Mouse (Mus musculus): ENCODE results near the gene Olfr51.
A peak's percentile ranks its signal among the peaks of the same experiment; 100 is the strongest.
"Not testable (repeated sequence)": the region's sequence is repeated elsewhere in the genome, so short reads cannot be mapped to it uniquely, and the experiment has no call there.

Gene Olfr51

DNA sequence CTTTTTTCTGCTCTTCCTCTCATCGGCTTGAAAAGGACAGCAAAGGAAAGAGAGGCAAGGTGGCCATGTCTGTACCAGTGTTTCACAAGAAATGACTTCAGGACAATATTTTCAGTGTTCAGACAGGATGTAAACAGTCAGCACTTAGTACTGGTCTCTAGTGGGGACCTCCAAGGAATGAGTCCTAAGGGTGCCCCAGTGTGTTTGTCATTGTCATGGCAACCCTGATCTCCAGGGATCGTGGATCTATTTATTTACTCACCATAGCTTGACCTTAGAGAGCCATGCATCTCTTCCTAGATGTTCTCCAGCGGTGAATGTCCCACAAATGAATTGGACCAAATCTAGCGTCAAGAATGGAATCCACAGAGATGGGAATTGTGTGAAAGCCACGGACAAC is at the start of gene Olfr51:
Olfr51 (plus strand) TSS at position 301 of the 400 bp plus-strand sequence.
- no peak for DNase-seq

DNA sequence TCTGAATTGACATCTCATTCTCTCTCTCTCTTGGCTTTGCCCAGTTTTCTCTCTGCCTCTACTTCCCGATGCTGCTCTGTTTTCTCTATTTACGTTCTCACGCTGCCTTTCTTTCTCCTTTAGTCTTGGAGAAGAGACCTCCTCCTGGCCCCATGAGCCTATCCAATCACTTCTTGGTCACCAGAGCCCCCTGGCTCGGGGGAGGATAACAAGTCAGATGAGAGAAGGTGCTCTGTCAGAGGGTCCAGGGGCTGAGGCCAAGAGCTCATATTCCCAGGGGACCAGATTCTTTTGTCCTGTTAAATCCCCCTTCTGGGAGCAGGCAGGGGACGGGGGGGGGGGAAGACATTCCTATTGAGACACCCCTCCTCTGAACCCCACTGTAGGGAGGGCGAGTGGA is 49.7 kb upstream of the Olfr51 start, which contains the start of gene Prop1:
Prop1 (minus strand) TSS at position 101 of the 400 bp plus-strand sequence.
- no peak for DNase-seq

DNA sequence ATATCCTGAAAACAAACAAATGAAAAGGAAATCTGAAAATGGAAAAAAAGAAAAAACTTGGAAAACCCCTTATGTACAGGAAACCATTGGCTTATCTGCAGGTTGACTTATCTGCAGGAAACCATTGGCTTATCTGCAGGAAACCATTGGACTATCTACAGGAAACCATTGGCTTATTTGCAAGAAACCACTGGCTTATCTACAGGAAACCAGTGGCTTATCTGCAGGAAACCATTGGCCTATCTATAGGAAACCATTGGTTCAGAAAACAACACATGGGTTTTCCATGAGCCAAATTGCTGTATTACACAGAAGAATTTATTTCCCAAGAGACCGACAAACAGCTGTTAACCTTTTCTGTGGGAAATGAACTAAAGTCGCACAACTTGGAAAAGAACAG is 38.5 kb upstream of the Olfr51 start:
- DNase-seq, result no peak

DNA sequence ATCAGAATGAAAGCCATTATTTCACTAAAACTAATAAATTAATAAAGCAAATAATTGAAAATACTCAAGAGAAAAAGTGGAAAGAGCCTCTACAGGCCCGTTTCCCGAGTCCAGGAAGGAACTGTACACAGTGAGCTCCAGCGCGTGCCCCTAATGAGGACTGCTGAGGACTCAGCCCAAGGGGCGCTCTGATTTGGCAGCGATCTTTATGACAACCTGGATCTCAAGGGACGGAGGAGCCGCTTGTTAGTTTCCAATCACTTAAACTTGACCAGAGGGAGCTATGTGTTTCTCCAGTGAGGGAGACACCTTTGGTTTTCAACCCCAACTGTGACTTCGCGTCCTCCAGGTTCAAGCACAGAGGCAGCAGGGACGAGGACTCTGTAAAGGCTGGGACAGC is 37.2 kb upstream of the Olfr51 start, which contains the start of gene Olfr1378:
Olfr1378 (plus strand) TSS at position 301 of the 400 bp plus-strand sequence.
- no peak for DNase-seq

DNA sequence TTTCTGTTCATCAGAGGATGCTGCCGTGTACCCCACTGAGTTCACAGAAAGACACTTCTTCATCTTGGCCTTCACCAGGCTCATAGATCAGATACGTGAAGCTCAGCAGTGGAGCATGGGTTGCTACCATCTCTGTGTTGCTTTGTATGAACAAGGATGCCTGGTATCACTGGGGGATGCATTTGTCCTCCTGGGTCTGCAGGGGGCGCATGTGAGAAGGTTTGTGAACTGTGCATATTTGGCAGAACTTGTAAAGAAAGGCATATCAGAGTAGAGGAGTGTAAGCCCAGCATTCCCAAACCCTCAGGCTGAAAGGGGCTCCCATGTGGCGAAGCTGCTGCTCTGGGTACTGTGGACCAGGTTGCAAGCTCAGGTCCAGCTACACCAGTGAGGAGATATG is 26.2 kb upstream of the Olfr51 start:
- DNase-seq, result no peak

DNA sequence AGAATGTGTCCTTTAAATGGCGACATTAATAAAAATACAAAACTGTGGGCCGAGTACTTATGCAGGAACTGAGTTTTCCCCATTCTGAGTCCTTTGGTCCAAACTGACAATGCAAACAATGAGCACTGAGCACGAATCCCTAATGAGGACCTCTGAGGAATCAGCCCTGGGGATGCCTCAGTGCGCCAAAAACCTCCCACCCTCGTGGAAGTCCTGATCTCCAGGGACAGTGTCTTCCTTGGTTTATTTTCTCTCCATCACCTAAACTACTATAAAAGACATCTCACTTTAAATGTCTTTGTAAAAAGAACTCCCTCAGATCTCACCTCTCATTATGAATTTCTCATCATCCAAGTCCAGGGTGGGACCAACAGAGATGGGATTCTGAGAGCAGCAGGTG is 21.7 kb upstream of the Olfr51 start, which contains the start of gene Olfr1377:
Olfr1377 (plus strand) TSS at position 301 of the 400 bp plus-strand sequence.
- no peak for DNase-seq

DNA sequence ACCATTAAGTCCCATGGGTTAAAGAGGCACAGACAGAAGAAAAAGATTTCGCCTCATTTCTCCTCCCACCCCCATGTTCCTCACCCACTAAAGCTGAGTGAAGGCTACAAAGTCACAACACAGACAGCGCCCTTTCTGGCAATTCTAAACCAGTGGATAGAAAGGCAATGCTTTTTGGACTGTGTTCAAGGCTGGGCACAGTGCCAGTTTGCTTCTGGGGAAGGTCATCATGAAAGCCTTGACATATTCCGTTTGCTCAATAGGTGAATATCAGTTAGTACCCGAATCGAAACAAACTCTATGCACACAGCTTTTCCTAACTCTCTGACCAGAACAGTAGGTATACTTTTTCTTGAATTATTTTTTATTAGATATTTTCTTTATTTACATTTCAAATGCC is 8.4 kb downstream of the Olfr51 start:
- DNase-seq, result no peak

DNA sequence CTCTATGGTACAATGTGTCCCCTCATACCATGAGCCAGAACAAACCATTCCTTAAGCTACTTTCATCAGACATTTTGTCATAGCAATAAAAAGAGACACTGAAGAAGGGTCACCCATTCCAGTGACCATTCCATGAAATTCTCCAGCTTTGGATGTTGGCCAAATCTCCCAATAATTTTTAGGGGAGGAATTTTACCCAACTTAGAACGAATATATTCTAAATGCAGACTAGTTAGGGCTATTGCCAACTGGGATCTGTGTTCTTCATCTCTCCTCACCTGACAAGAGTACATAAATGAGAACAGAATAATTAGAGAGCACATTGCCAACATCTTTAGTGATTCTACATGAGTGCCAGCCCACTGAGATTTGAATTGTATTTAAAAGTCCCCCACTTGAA is 10.5 kb downstream of the Olfr51 start, which contains the start of gene Olfr54:
Olfr54 (plus strand) TSS at position 301 of the 400 bp plus-strand sequence.
- no peak for DNase-seq

DNA sequence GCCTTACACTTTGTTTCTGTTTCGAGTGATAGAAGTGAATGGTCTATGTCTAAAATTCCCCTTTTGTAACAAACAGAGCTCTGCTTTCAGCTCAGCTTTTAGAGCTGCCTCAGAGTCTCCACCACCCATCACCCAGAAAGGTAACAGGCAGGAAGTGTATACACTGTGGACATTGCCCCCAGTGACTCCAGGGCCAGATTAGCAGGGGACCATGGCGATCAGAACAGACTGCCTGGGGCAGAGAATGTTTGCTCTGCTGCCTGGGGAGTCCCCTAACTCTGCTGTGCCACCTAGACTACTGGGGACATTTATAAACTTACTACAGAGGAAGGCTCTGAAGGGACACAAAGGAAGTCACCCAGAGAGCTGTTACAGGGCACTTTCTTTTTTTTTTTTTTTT is 12.9 kb downstream of the Olfr51 start:
- DNase-seq, result no peak

DNA sequence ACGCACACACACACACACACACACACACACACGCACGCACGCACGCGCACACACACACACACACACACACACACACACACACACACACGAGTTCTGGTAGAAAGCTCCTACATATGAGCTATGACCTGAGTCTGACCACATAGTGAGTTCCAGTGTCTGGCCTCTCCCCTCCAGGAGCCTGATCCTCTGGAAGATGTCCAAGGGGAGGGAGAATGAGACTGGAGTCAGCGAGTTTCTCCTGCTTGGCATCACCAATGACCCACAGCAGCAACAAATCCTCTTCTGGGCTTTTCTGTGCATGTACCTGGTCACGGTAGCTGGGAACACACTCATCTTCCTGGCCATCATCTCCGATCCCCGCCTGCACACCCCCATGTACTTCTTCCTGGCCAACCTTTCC is 23.4 kb downstream of the Olfr51 start:
- not testable (repeated sequence) for DNase-seq

DNA sequence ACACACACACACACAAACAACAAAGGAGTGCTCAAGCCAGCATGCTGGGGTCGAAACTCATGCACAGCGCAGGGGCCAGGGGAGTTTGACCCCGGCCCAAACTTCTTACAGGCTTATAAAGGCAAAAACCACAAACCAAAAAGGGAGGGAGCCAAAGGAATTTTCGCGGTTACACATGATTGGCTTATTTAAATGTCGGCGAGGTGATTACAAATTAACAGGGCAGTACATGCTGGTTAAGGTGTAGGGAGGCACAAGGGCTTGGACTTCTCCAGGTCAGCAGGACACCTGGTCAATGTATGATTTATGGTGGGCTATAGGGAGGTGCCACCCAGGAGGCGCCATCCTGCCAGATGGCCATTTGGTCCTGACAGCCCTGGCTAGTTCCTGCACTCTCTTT is 26.0 kb downstream of the Olfr51 start:
- DNase-seq, result not testable (repeated sequence)

DNA sequence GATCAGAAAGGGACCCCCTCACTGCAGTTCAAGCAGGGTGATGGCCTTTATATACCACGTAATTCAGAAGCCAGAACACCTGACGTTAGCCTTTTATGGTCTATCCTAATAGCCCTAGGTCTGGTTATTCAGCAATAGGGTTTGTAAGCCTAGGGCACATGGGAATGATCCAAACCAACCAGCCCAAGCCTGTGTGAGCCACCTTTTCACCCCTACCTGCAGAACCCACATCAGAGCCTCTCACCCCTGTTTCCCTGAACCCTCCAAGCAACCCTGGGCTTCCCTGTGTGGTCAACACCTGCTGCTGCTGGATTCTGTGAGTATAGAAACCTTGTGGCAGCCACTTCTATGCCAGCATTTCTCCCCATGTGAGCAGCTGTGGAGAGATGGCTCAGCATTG is 26.8 kb downstream of the Olfr51 start:
- DNase-seq, result no peak

DNA sequence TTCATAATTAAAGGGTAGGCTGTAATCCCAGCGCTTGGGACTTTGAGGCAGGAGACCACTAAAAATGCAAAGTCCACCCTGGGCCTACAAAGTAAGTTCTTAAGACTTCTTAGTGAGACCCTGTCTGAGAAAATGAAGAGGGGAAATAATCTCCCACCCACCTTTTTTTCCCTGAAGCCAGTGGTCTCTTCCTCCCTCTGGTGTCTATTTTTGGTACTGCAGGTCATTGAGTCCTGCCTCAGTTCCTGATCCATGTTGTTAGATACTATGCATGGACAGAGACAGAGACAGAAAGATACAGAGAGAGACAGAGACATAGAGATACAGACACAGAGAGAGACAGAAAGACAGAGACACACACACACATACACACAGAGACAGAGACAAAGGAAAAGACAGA is 29.5 kb downstream of the Olfr51 start:
- DNase-seq, result no peak

DNA sequence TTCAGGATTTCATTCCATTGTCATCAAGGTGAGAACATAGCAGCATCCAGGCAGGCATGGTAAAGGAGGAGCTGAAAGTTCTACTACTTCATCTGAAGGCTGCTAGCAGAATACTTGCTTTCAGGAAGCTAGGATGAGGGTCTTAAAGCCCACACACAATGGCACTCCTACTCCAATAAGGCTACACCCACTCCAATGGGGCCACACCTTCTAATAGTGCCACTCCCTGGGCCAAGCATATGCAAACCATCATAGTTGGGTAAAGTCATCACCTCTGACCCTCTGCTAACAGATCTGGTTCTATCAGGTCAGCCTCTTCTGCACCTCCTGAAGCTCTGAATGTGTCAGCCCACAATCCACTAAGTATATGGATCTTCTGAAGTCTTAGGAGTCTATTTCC is 30.7 kb downstream of the Olfr51 start:
- DNase-seq, result not testable (repeated sequence)

DNA sequence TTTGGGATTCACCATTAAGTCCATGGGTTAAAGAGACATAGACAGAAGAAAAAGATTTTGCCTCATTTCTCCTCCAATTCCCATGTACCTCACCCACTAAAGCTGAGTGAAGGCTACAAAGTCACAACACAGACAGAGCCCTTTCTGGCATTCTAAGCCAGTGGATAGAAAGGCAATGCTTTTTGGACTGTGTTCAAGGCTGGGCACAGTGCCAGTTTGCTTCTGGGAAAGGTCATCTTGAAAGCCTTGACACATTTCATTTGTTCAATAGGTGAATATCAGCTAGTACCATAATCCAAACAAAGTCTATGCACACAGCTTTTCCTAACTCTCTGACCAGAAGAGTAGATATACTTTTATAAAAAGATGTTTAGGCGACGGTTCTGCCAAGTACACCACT is 32.6 kb downstream of the Olfr51 start:
- DNase-seq, result no peak

DNA sequence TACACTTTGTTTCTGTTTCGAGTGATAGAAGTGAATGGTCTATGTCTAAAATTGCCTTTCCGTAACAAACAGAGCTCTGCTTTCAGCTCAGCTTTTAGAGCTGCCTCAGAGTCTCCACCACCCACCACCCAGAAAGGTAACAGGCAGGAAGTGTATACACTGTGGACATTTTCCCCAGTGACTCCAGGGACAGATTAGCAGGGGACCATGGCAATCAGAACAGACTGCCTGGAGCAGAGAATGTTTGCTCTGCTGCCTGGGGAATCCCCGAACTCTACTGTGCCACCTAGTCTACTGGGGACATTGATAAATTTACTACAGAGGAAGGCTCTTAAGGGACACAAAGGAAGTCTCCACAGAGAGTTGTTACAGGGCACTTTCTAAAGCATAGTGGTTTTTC is 41.4 kb downstream of the Olfr51 start:
- not testable (repeated sequence) for DNase-seq

DNA sequence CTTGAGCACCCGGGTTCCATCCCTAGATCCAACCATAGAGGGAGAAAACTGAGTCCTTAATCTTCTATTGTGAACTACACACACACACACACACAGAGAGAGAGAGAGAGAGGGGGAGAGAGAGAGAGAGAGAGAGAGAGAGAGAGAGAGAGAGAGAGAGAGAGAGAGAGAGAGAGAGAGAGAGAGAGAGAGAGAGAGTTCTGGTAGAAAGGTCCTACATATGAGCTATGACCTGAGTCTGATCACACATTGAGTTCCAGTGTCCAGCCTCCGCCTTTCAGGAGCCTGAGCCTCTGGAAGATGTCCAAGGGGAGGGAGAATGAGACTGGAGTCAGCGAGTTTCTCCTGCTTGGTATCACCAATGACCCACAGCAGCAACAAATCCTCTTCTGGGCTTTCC is 44.4 kb downstream of the Olfr51 start, which contains the start of gene Olfr1375:
Olfr1375 (plus strand) TSS at position 301 of the 400 bp plus-strand sequence.
- DNase-seq, result not testable (repeated sequence)

DNA sequence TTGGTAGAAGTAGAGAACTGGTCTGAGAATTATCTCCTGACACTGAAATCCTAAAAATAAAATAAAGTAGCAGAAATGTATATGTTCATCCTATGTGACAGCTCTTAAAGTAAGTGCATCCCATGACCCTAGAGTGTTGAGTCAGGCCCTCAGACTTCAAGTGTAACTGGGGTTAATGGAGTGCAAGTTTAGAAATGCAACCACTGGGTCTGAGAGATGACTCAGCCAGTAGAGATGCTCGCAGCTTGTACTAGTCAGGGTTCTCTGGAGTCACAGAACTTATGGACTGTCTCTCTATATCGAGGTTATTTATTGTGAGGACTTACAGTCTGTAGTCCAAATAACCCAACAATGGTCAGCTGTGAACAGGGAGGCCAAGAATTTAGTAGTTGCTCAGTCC is 48.3 kb downstream of the Olfr51 start:
- no peak for DNase-seq

DNA sequence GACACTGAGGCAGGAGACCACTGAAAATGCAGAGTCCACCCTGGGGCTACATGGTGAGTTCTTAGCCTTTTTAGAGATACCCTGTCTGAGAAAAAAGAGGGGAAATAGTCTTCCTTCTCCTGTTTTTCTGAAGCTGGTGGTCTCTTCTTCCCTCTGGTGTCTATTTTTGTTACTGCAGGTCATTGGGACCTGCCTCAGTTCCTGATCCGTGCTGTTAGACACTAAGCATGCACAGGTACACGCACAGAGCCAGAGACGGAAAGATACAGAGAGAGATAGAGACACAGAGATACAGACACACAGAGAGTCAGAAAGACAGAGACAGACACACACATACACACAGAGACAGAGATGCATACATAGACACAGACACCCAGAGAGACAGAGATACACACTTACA is 49.8 kb downstream of the Olfr51 start:
- no peak for DNase-seq

DNA sequence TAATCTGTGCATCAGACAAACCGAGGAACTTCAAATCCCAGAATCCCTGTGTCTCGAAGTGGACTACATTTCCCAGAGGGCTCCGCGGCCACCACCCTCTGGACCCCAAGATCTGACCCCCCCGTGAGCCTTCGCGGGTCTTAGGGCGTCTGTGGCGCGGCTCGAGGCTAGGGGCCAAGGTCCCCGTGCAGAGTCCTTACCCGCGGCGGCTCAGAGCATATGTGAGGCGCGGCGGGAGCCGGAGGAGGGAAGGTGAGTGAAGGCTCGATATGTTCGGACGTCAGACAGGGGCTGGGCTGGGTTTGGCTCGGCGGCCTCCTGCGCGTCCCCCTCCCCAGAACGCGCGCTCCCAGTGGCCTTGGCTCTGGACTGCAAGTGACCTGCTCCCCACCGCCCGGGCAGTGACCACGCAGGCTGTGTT is 55.8 kb downstream of the Olfr51 start, which contains the start of gene Zfp354a:
Zfp354a (plus strand) TSS at position 107 of the 421 bp plus-strand sequence.
- peak; percentile 73 for DNase-seq

All from right cerebral cortex, postnatal 25 days (tissue).